Mouse (Mus musculus): ENCODE results near the gene E330009J07Rik. TPM values are rescaled to one million over a fixed set of nuclear protein-coding genes. Genes with fewer than 3 reads are reported as not detected.

The E330009J07Rik gene
- total RNA-seq (2021) = 1 to 10 TPM; 3.0 to 4.4 TPM

GRCm38 (mm10) chr6:40436047-40436483 lies at the start of gene E330009J07Rik:
Gene E330009J07Rik (minus strand): TSS chr6:40436135.
- intact Hi-C loops (cut with DNase I) = no loop called here

GRCm38 (mm10) chr6:40482318-40482717 lies 46.4 kb upstream of the E330009J07Rik start:
- intact Hi-C loops (cut with DNase I) = no loop called here
- DNase-seq = no peak

More at GRCm38 (mm10) chr6:40436047-40436483, at the start of gene E330009J07Rik:
- DNase-seq = peak; percentile 80 to 81

GRCm38 (mm10) chr6:40479705-40480104 lies 43.8 kb upstream of the E330009J07Rik start:
- intact Hi-C loops (cut with DNase I) = loop anchor here (2.0 kb wide), 1 partner anchor 209 kb away; no protein-coding TSS in a partner anchor
- DNase-seq = no peak

- intact Hi-C loops (cut with DNase I) = no loop called here
- no peak for DNase-seq
Measured at GRCm38 (mm10) chr6:40476132-40476531, 40.2 kb upstream of the E330009J07Rik start.

- intact Hi-C loops (cut with DNase I) = loop anchor here (2.0 kb wide), 1 partner anchor 147 kb away; the partner anchor contains the start of gene Agk
- no peak for DNase-seq
Measured at GRCm38 (mm10) chr6:40471720-40472010, 35.7 kb upstream of the E330009J07Rik start.

GRCm38 (mm10) chr6:40470916-40471719 lies 35.2 kb upstream of the E330009J07Rik start, which contains the start of gene Ssbp1:
Gene Ssbp1 (plus strand): TSS chr6:40471352.
- intact Hi-C loops (cut with DNase I) = loop anchor here (2.0 kb wide), 1 partner anchor 146 kb away; the partner anchor contains the start of gene Agk

GRCm38 (mm10) chr6:40465710-40466109 lies 29.8 kb upstream of the E330009J07Rik start:
- DNase-seq = peak in 1 of 2 experiments; percentile 6
- intact Hi-C loops (cut with DNase I) = no loop called here

More at GRCm38 (mm10) chr6:40470916-40471719, 35.2 kb upstream of the E330009J07Rik start, which contains the start of gene Ssbp1:
- peak; percentile 95 to 96 for DNase-seq

GRCm38 (mm10) chr6:40454436-40455041 lies 18.6 kb upstream of the E330009J07Rik start:
- intact Hi-C loops (cut with DNase I) = no loop called here
- DNase-seq = no peak

GRCm38 (mm10) chr6:40448626-40449025 lies 12.7 kb upstream of the E330009J07Rik start:
- intact Hi-C loops (cut with DNase I) = no loop called here
- DNase-seq = no peak

- intact Hi-C loops (cut with DNase I) = no loop called here
- no peak for DNase-seq
Measured at GRCm38 (mm10) chr6:40443281-40443928, 7.5 kb upstream of the E330009J07Rik start.

- intact Hi-C loops (cut with DNase I) = no loop called here
- no peak for DNase-seq
Measured at GRCm38 (mm10) chr6:40441755-40442154, 5.8 kb upstream of the E330009J07Rik start.

- intact Hi-C loops (cut with DNase I) = no loop called here
- no peak for DNase-seq
Measured at GRCm38 (mm10) chr6:40441276-40441675, 5.3 kb upstream of the E330009J07Rik start.

- intact Hi-C loops (cut with DNase I) = no loop called here
- no peak for DNase-seq
Measured at GRCm38 (mm10) chr6:40439731-40440130, 3.8 kb upstream of the E330009J07Rik start.

- intact Hi-C loops (cut with DNase I) = no loop called here
- no peak for DNase-seq
Measured at GRCm38 (mm10) chr6:40438936-40439335, 3.0 kb upstream of the E330009J07Rik start, which contains the start of gene Wee2. Gene Wee2 (plus strand): TSS chr6:40439088.

GRCm38 (mm10) chr6:40435151-40436046 lies 536 bp downstream of the E330009J07Rik start:
- intact Hi-C loops (cut with DNase I) = no loop called here
- peak; percentile 16 to 43 for DNase-seq

- no peak for DNase-seq
- intact Hi-C loops (cut with DNase I) = no loop called here
Measured at GRCm38 (mm10) chr6:40434697-40435096, 1.2 kb downstream of the E330009J07Rik start.

GRCm38 (mm10) chr6:40432346-40433275 lies 3.3 kb downstream of the E330009J07Rik start:
- no peak for DNase-seq
- intact Hi-C loops (cut with DNase I) = no loop called here

GRCm38 (mm10) chr6:40431812-40432211 lies 4.1 kb downstream of the E330009J07Rik start:
- intact Hi-C loops (cut with DNase I) = no loop called here
- DNase-seq = no peak

- intact Hi-C loops (cut with DNase I) = no loop called here
- no peak for DNase-seq
Measured at GRCm38 (mm10) chr6:40431356-40431755, 4.6 kb downstream of the E330009J07Rik start.

All from heart, postnatal 10 days (tissue).